Mouse (Mus musculus): Measurements from ENCODE around the gene Otud7a. TPM values are rescaled to one million over a fixed set of nuclear protein-coding genes. Genes with fewer than 3 reads are reported as not detected.

Gene Otud7a
- not detected for polyA plus RNA-seq (2014; fragmentation: Illumina TruSeq; extraction: RNeasy Lipid Tissue Mini Kit (QIAGEN cat#74804); ENCODE audit: low read depth, low replicate concordance)

GRCm38 (mm10) chr7:63444484-63445345 is at the start of gene Otud7a:
Gene Otud7a (plus strand): TSS chr7:63444751.

Other genes with a start within 250 kb of the Otud7a start
- gene Chrna7, start 232.2 kb upstream of the Otud7a start, polyA plus RNA-seq (2014; fragmentation: Illumina TruSeq; extraction: RNeasy Lipid Tissue Mini Kit (QIAGEN cat#74804); ENCODE audit: low read depth, low replicate concordance), result not detected